Mouse (Mus musculus) natural killer cell, adult 2 months (primary cell): Measurements from ENCODE around the gene Ar.

Experiments
- DNase-seq, 2 experiments: peaks; one replicate each; pipeline ENCODE4 v3.0.0; 2022; ENCODE audit warnings: low spot score in 2 of 2

Ar gene

GRCm38 (mm10) chrX:98148531-98149342 lies at the start of gene Ar:
Ar (plus strand) TSS chrX:98148769.
- no peak for DNase-seq

GRCm38 (mm10) chrX:98149724-98150392 lies 1.3 kb downstream of the Ar start:
- no peak for DNase-seq

GRCm38 (mm10) chrX:98150393-98151119 lies 2.0 kb downstream of the Ar start:
- no peak for DNase-seq

- no peak for DNase-seq
Observed at GRCm38 (mm10) chrX:98189759-98190158, 41.2 kb downstream of the Ar start.

GRCm38 (mm10) chrX:98205766-98206165 lies 57.2 kb downstream of the Ar start:
- DNase-seq: no peak

GRCm38 (mm10) chrX:98207166-98207565 lies 58.6 kb downstream of the Ar start:
- no peak for DNase-seq

GRCm38 (mm10) chrX:98216103-98216502 lies 67.5 kb downstream of the Ar start:
- no peak for DNase-seq

GRCm38 (mm10) chrX:98239011-98239410 lies 90.4 kb downstream of the Ar start:
- no peak for DNase-seq

GRCm38 (mm10) chrX:98245108-98245507 lies 96.5 kb downstream of the Ar start:
- DNase-seq: no peak

GRCm38 (mm10) chrX:98248363-98248762 lies 99.8 kb downstream of the Ar start:
- no peak for DNase-seq

GRCm38 (mm10) chrX:98259620-98260019 lies 111.1 kb downstream of the Ar start:
- DNase-seq: peak; percentile 0 to 3

GRCm38 (mm10) chrX:98265755-98266154 lies 117.2 kb downstream of the Ar start:
- peak in 1 of 2 experiments; percentile 8 for DNase-seq

- DNase-seq: no peak
Observed at GRCm38 (mm10) chrX:98271361-98271760, 122.8 kb downstream of the Ar start.

GRCm38 (mm10) chrX:98291763-98292162 lies 143.2 kb downstream of the Ar start:
- DNase-seq: no peak

GRCm38 (mm10) chrX:98300685-98301084 lies 152.1 kb downstream of the Ar start:
- DNase-seq: no peak

- DNase-seq: no peak
Observed at GRCm38 (mm10) chrX:98301924-98302323, 153.4 kb downstream of the Ar start.

GRCm38 (mm10) chrX:98315961-98316360 lies 167.4 kb downstream of the Ar start:
- no peak for DNase-seq

GRCm38 (mm10) chrX:98317483-98317882 lies 168.9 kb downstream of the Ar start:
- no peak for DNase-seq

GRCm38 (mm10) chrX:98323105-98323504 lies 174.5 kb downstream of the Ar start:
- DNase-seq: no peak

- no peak for DNase-seq
Observed at GRCm38 (mm10) chrX:98347481-98347880, 198.9 kb downstream of the Ar start.

- DNase-seq: no peak
Observed at GRCm38 (mm10) chrX:98348036-98348435, 199.5 kb downstream of the Ar start.
